Mouse (Mus musculus) natural killer cell, adult 2 months (primary cell): ENCODE measurements around the gene Rbm20.

Source experiments
- DNase-seq, 2 experiments: peaks; one replicate each; pipeline ENCODE4 v3.0.0; 2022; ENCODE audit warnings: low spot score in 2 of 2

Rbm20 gene

DNA sequence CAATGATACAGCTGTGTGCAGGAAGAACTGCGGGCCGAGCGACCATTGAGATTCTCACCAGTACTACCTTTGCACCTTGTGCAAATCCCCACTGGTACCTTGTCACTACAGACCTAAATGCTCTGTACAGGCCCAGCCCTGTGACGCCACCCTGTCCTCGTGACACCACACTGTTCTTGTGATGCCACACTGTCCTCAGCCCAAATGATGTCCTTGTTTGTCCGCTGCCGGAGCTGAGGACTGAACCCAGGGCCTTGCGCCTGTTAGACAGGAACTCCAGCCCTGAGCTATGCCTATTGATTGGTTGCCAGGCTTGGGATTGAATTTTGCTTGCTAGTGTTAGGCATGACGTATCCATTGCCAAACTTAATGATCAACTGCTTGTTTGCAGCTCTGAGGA, 40.3 kb downstream of the Rbm20 start:
- DNase-seq = no peak

DNA sequence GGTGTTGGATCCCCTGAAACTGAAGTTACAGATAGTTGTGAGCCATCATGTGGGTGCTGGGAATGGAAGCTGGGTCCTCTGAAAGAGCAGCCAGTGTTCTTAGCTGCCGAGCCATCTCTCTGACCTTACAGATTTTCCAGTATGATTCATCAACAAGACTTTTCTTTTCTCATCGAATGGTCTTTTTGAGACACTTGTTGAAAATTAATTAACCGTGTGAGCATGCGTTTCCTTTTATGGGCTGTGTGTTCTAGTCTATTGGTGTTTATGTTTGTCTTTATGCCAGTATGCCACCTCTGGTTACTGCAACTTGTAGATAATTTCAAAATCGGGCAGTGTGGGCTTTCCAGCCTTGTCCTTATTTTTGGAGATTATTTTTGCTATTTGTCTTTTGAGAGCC, 45.1 kb downstream of the Rbm20 start:
- DNase-seq = no peak

DNA sequence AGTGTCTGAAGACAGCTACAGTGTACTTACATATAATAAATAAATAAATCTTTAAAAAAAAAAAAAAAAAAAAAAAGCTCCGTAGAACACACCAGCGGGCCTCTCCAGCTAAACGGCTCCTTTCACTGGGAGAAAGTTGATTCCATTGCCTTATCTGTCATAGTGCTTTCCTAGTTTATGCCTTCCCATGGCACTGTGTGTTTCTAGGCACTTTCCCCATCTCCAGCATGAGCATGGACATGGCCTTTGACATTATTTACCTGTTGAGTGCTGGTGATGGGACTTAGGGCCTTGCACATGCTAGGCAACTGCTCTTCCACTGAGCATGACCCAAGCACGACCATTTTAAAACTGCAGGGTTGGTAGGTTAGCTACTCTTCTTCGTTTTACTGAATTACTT, 46.9 kb downstream of the Rbm20 start:
- DNase-seq = no peak

DNA sequence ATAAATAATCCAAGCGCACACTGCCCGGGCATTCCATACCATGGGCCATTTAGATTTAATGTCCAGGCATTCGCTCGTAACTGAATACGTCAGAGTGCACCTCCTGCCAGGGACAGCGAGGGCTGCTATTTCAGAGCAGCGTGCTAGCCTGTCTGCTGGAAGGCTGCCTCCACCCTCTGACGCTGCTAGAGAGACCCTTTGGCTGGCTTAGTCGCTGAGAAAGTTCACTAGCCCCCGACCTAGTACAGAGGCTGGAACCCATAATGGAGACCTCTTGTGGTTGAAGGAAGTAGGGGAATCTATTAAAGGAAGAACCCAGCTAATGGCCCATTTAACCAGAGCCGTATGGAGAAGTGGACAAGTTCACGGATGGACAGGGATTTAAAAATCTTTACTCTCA, 49.2 kb downstream of the Rbm20 start:
- DNase-seq = no peak

DNA sequence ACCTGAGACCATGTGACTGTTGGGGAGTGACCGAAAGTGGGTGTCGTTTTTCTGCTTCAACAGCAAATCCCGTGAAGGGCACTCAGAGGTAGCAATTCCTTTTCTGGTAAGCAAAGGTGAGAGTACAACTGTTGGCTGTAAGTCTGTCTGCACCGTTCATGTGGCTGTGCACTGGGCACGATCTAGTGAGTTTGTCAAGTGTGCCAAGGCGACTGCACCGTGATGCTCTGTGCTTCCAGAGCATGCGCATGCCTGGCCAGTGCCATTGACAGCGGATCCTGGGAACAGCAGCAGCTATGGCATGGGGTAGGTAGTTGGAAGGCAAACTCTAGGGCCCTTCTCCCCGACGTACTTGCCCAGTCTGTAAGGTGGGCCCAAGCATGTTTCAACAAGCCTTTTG, 49.6 kb downstream of the Rbm20 start:
- DNase-seq = no peak

DNA sequence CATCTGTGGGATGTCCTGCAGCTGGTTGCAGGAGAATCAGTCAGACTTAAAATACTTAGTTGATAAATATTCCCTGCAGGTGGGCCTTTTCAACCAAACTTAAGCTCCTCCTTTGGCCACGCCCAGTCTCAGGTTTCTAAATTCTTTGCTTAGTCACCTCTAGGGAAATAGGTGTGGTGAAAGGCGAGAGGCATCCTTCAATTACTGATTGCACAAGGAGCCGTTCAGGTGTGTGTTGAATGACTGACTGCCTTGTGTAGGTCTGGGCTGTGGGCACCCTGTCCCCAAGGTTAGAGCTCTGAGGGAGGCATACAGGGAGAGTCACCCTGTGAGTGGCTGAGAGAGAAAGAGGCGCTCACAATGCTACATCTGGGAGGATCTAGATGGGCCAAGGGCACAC, 50.2 kb downstream of the Rbm20 start:
- no peak for DNase-seq

DNA sequence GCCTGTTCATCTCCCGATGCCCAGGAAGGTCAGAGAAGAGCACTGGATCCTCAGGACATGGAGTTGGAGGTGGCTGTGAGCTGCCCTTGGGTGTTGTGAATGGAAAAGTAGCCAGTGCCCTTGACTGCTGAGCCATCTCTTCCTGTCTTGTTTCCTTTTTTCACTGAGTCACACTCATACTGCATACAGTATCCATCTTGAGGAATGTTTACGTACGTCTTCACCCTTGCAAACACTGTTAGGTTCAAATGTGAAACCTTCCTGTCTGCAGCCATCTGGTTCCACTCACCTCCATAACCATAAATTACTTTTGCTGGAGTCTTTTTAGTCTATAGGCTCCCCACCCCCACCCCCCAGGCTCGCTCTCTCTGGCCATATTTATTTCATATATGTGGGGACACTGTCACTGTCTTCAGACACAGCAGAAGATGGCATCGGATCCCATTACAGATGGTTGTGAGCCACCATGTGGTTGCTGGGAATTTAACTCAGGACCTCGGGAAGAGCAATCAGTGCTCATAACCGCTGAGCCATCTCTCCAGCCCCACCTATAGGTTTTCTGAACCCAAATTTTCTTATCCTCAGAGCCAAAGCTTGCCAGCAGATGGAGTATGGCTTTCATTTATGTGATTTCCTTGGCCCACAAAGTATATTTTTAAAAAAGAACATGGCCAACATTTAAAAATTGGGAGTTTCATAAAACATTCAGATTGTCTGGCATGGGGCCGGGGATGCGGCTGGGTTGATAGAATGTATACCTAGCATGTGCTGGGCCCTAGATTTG, 51.0 kb downstream of the Rbm20 start:
- DNase-seq = no peak

DNA sequence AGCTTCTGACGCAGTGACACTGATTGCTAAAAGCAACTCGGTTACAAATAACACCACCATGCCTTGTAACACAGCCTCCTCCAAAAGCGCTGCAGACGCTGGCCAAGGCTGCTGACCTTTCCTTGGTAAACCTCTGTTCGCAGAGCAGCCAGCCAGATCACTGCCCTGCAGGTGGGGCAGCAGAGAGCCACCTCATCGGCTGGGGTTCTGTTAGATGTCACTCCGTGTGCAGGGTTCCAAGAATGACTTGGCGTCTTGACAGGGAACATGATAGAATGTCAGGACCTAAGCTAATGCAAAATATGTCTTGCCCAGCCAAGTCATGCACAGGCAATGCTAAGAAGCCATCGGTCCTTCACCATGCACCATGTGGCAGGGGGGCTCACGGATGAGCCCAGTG, 52.8 kb downstream of the Rbm20 start:
- DNase-seq = no peak

DNA sequence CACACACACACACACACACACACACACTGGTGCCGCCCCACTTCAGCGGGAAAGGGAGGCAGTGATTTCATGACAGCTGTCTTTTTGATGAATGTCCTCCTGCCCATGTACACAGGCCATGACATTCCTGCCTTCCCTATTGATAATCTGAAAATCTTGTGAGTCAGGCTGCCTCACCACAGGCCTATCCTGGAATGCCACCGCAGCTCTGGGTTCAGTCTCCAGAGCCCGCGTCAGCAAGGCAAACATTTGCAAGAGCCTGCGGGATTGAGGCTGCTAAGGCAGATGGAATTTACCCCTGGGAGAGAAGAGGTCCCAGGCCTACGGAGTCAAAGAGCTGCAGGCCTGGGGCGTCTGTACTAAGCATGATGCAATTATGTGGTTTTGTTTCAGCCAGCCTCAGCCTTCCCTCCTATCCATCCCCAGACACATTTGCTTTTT, 54.7 kb downstream of the Rbm20 start:
- DNase-seq = no peak

DNA sequence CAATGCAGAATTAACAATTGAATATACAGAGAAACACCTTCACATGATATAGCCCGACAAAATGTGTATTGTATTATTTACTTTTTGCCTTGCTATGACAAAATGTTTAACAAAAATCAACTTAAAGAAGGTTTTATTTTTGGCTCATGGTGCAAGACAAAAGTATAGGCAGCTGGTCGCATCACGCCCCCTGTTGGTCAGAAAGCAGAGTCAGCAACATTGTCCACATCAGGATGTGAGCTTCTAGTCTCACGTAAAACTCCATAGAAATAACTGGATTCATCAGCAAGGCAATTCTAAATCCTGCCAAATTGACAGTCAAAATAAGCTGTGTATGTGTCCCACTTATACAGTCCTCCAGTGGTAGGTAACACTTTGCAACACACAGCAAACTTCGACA, 57.7 kb downstream of the Rbm20 start:
- no peak for DNase-seq

DNA sequence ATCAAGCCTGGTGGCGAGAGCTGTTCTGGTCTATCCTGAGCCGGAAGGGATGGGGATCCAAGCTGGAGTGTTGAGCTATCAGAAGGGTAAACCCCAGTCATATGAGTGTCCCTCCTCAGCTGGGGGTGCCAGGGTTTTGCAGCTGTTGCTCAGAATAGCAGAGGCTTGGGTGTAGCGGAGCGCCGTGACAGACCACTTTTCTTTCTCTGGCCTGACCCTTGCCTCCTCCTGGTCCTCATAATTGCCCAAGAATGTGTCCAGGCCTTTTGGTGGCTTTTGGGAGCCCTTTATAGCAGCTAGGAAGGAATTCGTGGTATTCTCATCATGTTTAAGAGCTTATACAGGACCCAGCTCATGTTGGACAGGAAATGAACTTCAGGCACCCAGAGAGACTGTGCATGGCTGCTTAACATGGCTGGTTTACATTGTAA, 61.6 kb downstream of the Rbm20 start:
- DNase-seq = no peak

DNA sequence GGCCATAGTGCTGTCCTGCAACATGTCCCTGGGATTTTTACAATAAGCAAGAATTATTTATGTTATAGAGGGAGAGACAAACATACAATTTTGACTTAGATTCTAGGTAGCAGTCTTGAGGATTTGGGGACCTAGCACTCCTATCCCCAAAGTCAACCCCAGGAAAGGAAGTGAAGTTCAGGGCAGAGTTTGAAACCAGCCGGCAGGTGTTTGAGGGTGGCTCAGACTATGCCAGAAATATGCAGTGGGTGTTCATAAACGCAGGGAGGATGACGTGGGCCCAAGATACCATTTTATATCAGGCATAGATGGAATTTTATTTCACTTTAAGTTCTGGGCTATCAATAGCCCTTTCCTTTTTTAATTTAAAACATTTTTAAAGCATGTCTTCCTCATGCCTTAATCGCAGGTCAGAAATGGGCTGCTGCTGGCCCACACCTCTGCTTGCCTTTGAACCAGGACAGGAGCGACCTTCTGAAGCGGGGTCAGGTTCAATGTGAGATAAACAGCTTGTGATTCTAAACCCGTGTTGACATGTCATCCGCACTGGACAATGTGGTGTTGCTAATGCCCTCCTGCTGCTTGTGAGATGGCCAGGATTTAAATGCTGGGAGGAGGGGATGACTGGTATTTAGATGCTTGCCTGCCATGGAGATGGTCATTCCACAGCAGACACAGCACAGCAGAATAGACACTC, 62.6 kb downstream of the Rbm20 start:
- DNase-seq = no peak

DNA sequence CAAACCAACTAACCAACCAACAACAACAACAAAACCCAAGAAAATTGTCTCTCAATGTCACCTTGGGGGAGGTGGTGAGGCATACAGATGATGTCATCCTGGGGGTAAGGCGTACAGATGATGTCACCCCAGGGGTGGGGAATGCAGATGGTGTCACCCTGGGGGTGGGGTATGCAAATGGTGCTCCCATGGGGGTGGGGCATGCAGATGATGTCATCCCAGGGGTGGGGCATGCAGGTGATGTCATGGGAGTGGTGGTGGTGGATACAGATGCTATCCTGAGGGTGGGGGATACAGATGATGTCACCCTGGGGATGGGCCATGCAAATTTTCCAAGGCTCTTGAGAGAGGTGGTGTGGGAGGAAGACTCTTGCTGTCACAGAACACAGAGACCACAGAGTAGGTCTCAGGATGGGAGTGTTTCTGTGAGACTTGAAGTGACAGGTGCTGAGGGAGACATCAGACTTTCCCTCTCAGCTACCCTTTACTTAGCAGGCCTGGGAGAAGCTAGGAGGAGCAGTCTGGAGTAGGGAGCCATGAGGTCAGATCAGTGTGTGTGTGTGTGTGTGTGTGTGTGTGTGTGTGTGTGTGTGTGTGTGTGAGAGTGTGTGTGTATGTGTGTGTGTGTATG, 63.8 kb downstream of the Rbm20 start:
- peak in 1 of 2 experiments; percentile 13 for DNase-seq

DNA sequence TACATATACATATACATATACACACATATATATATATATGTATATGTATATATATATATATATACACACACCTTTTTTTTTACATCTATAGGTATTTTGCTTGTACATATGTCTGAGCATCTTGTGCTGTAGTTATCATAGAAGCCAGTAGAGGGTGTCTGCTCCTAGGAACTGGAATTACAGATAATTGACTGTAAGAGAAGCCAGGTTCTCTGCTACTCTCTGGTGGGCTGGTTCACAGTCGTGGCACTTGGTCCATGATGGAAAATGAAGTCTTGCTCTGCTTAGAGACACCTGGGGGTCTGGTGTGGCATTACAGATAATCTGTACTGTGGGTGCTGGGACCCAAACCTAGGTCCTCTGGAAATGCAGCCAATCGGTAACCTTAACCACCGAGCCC, 64.8 kb downstream of the Rbm20 start:
- no peak for DNase-seq

DNA sequence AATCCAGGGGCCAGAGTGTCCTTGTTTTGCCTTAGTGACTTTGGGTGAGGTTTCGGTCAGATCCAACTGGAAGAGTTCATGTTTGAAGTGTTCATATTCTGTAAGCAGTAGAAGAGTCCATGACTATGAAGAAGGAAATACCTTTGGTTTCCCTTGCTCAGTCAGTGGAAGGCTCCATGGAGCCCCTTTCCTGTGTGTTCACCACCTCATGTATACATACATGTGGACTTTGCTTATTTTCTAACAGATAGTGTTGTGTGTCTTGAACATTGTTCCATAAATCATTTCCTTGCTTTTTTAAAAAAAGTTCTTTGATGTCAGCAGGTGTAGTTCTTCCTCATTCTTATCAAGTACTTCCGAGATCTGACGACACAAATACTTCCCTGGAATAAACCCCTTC, 68.2 kb downstream of the Rbm20 start:
- no peak for DNase-seq

DNA sequence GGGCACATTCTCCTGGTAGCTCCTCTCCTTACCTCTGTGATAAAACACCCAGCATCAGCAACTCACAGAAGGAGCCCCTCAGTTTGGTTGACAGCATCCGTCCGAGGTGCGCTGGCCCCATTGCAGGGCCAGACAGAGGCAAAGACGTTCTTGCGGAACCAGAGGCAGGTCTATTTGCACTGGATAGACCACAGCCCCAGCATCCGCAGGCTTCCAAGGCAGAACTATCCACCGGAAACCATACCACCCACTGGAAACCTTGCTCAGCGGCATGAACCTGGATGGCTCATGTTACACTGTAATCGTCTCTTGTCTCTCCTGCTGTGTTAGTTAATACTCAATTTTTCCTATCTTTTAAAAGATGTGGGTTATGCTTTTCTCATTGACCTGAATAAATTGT, 69.0 kb downstream of the Rbm20 start:
- no peak for DNase-seq

DNA sequence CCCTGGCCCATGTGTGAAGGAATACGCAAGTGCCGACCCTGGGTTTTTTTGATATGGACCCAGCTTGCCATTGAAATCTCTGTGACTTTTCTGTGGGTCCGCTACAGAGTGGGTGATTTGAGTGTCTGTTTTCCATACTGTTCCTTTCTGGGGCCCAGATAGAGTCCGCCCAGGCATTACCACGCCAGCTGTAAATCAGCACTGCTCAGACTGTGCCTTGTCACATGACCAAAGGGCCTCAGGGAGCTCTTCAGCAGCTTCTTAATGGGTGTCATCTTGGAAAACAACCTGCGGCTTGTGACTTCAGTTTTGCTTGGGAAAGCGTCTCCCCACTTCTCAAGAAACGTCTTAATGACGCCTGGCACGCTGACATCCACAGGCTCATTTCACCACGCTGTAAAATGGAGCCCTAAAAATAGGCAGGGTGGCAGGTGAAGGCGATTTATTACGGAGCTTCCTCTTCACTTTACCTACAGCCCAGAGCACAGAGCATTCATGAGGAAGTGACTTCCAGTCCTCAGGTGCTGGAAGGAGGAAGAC, 71.2 kb downstream of the Rbm20 start:
- no peak for DNase-seq

DNA sequence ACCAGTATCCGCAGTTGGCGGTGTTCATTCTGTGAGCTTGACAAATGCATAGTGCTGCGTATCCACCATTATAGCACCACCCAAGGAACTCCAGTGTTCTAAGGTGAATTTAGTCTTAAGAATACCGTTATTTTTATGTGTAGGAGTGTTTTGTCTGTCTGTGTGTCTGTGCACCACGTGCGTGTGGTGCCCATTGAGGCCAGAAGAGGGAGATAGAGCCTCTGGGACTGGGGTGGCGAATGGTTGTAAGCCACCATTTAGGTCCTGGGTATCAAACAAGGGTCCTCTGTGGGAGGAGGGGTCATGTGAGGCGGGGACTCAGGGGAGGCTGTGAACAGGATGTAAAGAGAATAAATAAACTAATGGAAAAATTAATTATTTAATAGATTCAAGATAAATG, 72.2 kb downstream of the Rbm20 start:
- DNase-seq = no peak

DNA sequence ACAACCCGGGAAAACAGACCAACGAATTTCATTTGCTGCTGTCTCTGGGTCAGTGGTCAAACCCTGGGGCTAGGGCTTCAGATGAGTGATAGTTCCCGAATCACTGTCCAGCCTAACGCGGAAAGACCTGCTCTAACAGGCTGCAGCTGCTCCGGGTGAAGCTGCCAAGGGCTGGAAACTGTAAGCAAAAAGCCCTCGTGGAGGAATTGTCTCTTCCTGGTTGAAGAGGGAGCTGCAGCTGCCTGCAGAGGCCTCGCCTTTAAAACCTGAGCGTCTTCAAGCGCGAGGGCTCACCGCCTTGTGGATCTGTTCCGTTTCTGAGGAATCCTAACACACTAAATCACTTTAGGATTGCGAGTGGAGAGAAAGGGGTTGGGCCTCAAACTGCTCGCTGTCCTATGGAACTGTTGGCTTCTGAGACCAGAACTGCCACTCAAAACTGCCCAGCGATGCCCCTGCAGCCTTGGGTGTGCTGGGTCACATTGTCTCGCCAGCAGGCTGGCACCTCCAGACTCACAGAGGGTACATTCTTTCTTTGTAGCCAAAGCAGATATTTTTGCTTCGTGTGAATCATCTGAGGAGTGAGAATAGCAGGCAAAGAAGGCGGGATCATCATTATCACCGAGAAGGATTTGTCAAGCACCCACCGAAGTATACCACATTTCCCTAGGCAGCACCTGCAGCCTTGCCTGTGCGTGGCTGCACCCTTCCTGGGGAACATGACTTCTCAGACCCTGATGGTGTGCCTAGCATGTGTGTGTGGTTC, 74.5 kb downstream of the Rbm20 start:
- DNase-seq = no peak

DNA sequence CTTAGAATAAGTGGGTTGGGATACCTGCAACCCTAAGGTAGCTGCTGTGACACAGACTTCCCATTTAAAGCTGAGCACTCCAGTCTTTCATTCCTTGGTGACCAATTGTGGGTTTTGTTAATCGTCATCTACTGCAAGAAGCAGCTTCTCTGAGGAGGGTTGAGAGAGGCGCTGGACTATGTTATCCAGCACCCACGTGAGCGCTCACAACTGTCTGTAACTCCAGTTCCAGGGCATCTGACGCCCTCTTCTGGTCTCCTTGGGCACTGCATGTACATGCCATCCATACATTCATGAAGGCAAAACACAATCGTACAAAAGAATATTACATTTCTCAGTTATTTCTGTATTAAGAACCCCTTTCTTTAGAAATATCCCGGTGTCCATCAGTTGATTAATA, 75.9 kb downstream of the Rbm20 start:
- no peak for DNase-seq

DNA sequence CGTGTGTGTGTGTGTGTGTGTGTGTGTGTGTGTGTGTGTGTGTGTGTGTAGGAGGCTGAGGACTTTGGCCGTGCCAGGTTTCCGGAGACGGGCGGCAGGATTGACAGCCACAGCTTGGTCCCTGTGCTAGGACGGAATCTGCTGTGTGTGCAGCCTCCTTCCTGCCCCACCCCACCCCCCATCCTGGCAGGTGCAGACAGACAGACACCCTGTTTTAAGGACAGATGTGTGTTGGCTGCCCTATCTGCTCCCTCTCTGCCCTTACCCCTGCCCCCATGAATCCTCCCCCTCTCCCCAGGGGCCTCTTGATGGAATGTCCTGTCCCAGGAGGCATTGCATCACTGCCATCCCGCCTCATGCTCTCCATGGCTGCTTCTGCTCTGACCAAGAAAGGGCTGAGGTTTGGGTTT, 77.3 kb downstream of the Rbm20 start:
- DNase-seq = no peak

DNA sequence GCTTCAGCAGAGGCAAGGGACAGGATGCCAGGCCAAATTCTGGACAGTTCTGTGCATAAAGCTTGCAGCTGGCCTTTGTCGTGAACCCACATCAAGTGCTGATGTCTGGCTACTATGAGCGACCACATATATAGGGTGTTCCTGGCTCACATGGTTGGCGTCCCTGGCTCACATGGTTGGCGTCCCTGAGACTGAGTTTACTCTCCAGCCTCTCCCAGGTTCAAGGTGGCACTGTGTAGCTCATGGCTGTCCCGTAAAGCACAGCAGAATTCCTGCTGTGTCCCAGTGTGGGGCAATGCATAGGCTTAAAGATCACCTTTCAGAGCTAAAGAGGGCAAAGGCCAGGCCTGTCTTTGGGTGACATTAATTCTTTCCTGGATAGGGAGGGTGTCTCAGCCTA, 78.2 kb downstream of the Rbm20 start:
- DNase-seq = no peak
